Mouse (Mus musculus) T-helper 1 cell (primary cell): ENCODE results near the gene Gm29106.
"Not testable (repeated sequence)": the region's sequence is repeated elsewhere in the genome, so short reads cannot be mapped to it uniquely, and the experiment has no call there.

ENCODE experiments used
- in situ Hi-C: fragments of 300-600 bp; cut with MboI, MseI; formaldehyde crosslinking; loops from one replicate; pipeline ENCODE4 v1.15.1; 2025; ENCODE audit warnings: high pct_unique_total_duplicates

The Gm29106 gene

DNA sequence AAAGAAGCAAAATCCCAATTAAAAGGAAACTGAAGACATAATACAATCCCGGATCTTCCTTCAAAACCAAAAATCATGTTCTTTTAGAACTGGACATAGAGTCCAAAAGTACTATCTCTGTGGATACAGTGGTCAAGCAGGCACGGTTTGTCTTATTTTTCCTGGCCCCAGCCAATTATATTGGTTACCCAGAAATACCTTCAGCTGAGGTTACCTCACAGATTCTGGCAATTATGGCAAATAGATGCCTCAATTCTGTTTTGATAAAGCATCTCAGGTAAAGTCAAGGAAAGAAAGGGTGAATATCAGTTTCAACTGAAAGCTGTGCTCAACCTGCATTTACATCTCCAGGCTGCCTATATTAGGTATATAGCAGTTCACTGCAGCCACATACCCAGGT lies at the start of gene Gm29106:
Gm29106 (plus strand) TSS at position 301 of the 400 bp plus-strand sequence.
- in situ Hi-C loops: not testable (repeated sequence)

DNA sequence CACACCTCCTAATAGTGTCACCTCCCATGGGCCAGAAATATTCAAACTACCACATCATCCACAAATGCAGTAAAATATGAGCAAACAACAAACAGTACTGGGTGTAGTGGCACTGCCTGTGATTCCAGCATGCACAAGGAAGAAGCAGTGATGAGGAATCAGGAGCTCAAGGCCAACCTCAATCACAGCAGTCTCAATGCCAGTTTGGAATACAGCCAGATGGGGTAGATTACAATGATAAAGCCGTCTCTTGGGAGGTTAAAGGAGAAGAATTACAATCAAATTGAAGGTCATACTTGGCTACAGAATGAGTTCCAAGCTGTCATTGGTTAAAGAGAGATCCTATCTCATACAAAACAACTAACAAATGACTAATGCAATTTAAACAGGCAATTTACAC lies 52.2 kb downstream of the Gm29106 start:
- in situ Hi-C loops: no loop called here

DNA sequence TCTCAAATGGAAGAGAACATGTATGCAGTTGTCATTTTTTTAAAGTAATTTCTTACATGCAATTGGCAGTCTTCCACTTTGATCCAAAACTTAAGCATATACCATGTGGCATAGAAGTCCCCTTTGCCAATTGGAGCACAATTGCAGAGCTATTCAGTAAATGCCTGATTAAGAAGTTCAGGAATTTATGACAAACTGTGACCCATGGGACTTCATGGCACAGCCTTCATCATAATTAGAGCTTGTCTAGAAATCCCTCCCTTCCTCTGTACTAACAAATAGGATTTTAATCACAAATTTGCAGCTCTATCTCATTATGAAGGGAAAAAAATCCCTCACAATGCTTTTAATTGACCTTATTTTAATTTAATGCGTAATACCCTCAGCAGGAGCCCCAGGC lies 59.7 kb downstream of the Gm29106 start:
- in situ Hi-C loops: no loop called here
